Mouse (Mus musculus) kidney, adult 2 months (tissue): Measurements from ENCODE around the gene Dpp9. TPM values are rescaled to one million over a fixed set of nuclear protein-coding genes. Genes with fewer than 3 reads are reported as not detected.

Experiments used
- DNase-seq: peaks from one replicate; pipeline ENCODE4 v3.0.0; 2021
- H3K27ac ChIP-seq: fragments of 200-500 bp; 2 replicates; pipeline ENCODE4 v1.5.1; 2012; ENCODE audit warnings: low read depth, low read length, control low read depth, inconsistent platforms; ENCODE audit not compliant: insufficient read depth
- H3K27me3 ChIP-seq: fragments of 200-500 bp; replicated peaks from 2 replicates; pipeline ENCODE4 v1.6.1; 2012; ENCODE audit warnings: mild to moderate bottlenecking, moderate library complexity, low read length, inconsistent platforms; ENCODE audit not compliant: control insufficient read depth, insufficient read depth
- H3K36me3 ChIP-seq: fragments of 200-500 bp; 2 replicates; pipeline ENCODE4 v1.6.1; 2012; ENCODE audit warnings: mild to moderate bottlenecking, moderate library complexity, low read length, inconsistent platforms; ENCODE audit not compliant: control insufficient read depth, insufficient read depth
- H3K4me1 ChIP-seq: fragments of 200-500 bp; 2 replicates; pipeline ENCODE4 v1.6.1; 2011; ENCODE audit warnings: low read length; ENCODE audit not compliant: control insufficient read depth, insufficient read depth
- H3K4me3 ChIP-seq: fragments of 200-500 bp; 2 replicates; pipeline ENCODE4 v1.5.1; 2011; ENCODE audit warnings: mild to moderate bottlenecking, low read depth, low read length, control low read depth; ENCODE audit not compliant: insufficient read depth
- CTCF ChIP-seq: fragments of 200-500 bp; conservative IDR thresholded peaks from 2 replicates; pipeline ENCODE4 v1.5.1; 2011; ENCODE audit warnings: low read depth, mild to moderate bottlenecking, control low read depth, low read length, moderate library complexity, mixed read lengths; ENCODE audit not compliant: insufficient read depth, insufficient read length
- POLR2A ChIP-seq: fragments of 200-500 bp; IDR thresholded peaks from one replicate; pipeline ENCODE4 v1.6.1; 2011; ENCODE audit warnings: low read depth, low read length, control low read depth
- WGBS: fragments of 180-500 bp; shearing (Covaris S2); methylation state at CpG from one replicate; pipeline ENCODE4 v1.1.7; 2018; 5-methylcytosine and 5-hydroxymethylcytosine counted together
- polyA plus RNA-seq: library from polyadenylated mRNA; depleted of rRNA; stranded (reverse); fragments of >200 nt; gene quantifications from 2 replicates; pipeline ENCODE4 v1.2.3, GENCODE M21; 2012; rRNA removed

Dpp9 gene
- polyA plus RNA-seq, 1 experiment: 35.6 TPM

DNA sequence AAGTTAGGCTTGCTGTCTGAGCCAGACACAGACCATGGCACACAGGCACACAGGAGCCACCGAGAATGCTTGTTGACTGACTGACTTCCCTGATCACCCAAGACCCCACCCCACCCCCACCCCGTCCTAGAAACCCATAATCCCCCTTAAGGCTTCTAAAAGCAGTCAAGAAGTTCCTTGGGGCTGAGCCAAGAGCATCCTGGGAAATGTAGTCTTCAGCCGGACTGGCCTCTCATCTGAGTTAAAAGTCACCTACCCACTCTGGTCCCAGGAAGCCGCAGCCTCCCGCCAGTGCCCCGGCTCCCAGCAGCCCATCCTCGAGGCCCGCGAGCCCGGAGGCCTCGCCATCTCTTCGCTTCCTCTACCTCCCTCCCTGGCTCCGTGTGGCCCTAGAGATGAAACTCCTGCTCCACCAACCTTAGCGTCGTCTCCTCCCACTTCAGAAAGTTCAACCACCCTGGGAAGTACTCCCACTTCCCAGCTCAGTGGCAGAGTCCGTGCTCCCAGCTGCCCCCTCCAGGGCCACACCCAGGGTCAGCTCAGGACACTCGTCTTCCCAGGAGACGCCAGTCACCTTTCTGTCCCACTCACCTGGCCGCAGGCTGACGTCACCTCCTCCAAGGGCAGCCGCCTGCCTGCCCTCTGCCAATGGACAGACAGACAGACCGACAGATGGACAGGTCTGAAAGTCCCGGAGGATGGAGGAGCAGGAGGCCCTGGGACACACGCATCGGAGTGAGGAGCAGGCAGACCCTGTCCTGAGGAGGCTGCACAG lies 80.7 kb downstream of the Dpp9 start:
- no peak for DNase-seq
- no peak overlapping the region for H3K27ac ChIP-seq
- 34% methylated on average over 25 of the region's 25 CpGs for WGBS
- no peaks in the 10 kb centered on the region for H3K27me3 ChIP-seq
- no peaks in the 10 kb centered on the region for H3K4me1 ChIP-seq
- TF ChIP-seq POLR2A (no peak), CTCF (no peak)
- H3K4me3 ChIP-seq: no peak overlapping the region
- H3K36me3 ChIP-seq: no peaks in the 10 kb centered on the region

Other genes starting within 250 kb of the Dpp9 start
- gene Shd, start 248.4 kb downstream of the Dpp9 start, polyA plus RNA-seq: 22.4 and 31.3 TPM in 2 replicates
- 0.36 and 0.48 TPM in 2 replicates for gene Fsd1, start 232.4 kb downstream of the Dpp9 start, polyA plus RNA-seq
- gene Stap2, start 213.3 kb downstream of the Dpp9 start, polyA plus RNA-seq: 20.1 and 22.6 TPM in 2 replicates
- 98.3 and 116 TPM in 2 replicates for gene Mpnd, start 213.2 kb downstream of the Dpp9 start, polyA plus RNA-seq
- 48.7 and 56.7 TPM in 2 replicates for gene Sh3gl1, start 182.3 kb downstream of the Dpp9 start, polyA plus RNA-seq
- gene Chaf1a, start 178.5 kb downstream of the Dpp9 start, polyA plus RNA-seq: 1.0 and 1.2 TPM in 2 replicates
- gene Ubxn6, start 143.9 kb downstream of the Dpp9 start, polyA plus RNA-seq: 75.6 and 90.3 TPM in 2 replicates
- gene Hdgfl2, start 139.3 kb downstream of the Dpp9 start, polyA plus RNA-seq: 29.1 and 33.5 TPM in 2 replicates
- 14.4 and 23.3 TPM in 2 replicates for gene Plin4, start 109.1 kb downstream of the Dpp9 start, polyA plus RNA-seq
- 8.4 and 10.1 TPM in 2 replicates for gene Plin5, start 101.3 kb downstream of the Dpp9 start, polyA plus RNA-seq
- gene Lrg1, start 96.9 kb downstream of the Dpp9 start, polyA plus RNA-seq: 9.9 and 16.1 TPM in 2 replicates
- 3.8 and 4.1 TPM in 2 replicates for gene Sema6b, start 78.6 kb downstream of the Dpp9 start, polyA plus RNA-seq
- gene Tnfaip8l1, start 56.4 kb downstream of the Dpp9 start, polyA plus RNA-seq: 1.7 and 2.7 TPM in 2 replicates
- gene Mydgf, start 35.0 kb downstream of the Dpp9 start, polyA plus RNA-seq: 60.6 and 71.7 TPM in 2 replicates
- gene Fem1a, start 37.9 kb upstream of the Dpp9 start, polyA plus RNA-seq: 23.7 and 28.2 TPM in 2 replicates
- 33.3 and 34.7 TPM in 2 replicates for gene Ticam1, start 57.9 kb upstream of the Dpp9 start, polyA plus RNA-seq
- gene Plin3, start 74.0 kb upstream of the Dpp9 start, polyA plus RNA-seq: 34.8 and 43.1 TPM in 2 replicates
- gene Arrdc5, start 81.4 kb upstream of the Dpp9 start, polyA plus RNA-seq: not detected in 2 replicates
- gene Uhrf1, start 84.4 kb upstream of the Dpp9 start, polyA plus RNA-seq: 1.2 and 2.3 TPM in 2 replicates
- gene Kdm4b, start 107.2 kb upstream of the Dpp9 start, polyA plus RNA-seq: 21.6 and 24.9 TPM in 2 replicates